Mouse (Mus musculus) gonadal fat pad, adult 2 months (tissue): Measurements from ENCODE around the gene Col5a1. TPM values are rescaled to one million over a fixed set of nuclear protein-coding genes. Genes with fewer than 3 reads are reported as not detected.

ENCODE experiments used
- DNase-seq: peaks from one replicate; pipeline ENCODE4 v3.0.0-alpha.2; 2012; ENCODE audit warnings: low read depth
- polyA plus RNA-seq: library from polyadenylated mRNA; depleted of rRNA; stranded (reverse); fragments of >200 nt; gene quantifications from 2 replicates; pipeline ENCODE4 v1.2.3, GENCODE M21; 2012; rRNA removed

Gene Col5a1
- polyA plus RNA-seq: 35.0 and 39.3 TPM in 2 replicates

- no peak for DNase-seq
Observed at GRCm38 (mm10) chr2:27886148-27886551, at the start of gene Col5a1. TSS of gene Col5a1 (plus strand) at chr2:27886425.

GRCm38 (mm10) chr2:27838112-27838511 is 48.1 kb upstream of the Col5a1 start:
- no peak for DNase-seq

DNA sequence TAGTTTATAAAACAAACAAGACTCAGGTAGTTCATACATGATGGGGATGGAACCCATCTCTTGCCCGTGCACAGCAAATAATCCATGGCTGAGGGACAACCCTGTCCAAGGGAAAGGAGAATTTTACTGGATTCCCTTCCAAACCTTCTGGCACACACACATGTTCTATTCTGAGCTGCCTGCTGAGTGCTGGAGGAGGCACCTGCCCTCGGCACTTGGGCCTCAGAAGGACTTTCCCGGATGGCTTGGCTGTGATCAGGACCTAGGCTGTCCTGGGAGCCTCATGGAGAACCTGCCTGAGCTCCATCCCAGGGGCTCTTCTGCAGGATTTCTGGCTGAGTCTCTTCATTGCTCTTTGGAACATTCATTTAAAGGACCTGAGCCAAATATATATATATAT is 45.3 kb upstream of the Col5a1 start:
- no peak for DNase-seq

GRCm38 (mm10) chr2:27842893-27843292 is 43.3 kb upstream of the Col5a1 start:
- no peak for DNase-seq

DNA sequence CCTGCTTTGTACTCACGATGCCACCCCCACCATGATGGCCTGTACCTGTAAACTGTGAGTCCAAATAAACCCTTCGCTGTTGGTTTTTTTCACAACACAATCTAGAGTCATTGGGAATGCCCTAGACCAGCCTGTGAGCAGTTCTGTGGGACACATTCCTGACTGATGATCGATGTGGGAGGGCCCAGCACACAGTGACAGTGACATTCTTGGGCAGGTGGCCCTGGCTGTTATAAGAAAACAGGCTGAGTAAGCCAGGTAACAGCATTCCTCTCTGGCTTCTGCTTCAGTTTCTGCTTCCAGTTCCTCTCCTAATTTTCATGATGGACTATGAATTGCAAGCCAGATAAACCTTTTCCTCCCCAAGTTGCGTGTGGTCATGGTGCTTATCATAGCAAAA is 41.3 kb upstream of the Col5a1 start:
- DNase-seq: no peak

DNA sequence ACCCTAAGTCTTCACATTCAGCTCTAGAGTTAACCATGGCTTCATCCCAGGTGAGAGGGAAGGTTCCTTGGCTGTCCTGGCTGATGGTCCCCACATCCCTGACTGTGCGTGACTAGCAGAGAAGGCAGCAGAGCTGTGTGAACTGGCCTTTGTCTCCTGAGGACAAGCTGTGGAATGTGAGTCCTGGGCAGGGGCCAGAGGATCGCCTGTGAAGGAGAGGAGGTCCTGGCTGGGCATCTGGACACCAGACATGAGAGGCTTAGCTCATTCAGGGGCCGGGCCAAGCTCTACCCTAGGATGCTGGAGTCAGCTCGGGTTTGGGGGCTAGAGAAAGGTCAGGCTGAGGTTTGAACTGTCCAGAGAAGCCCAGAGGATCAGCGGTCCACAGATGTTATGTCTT is 39.2 kb upstream of the Col5a1 start:
- DNase-seq: no peak

DNA sequence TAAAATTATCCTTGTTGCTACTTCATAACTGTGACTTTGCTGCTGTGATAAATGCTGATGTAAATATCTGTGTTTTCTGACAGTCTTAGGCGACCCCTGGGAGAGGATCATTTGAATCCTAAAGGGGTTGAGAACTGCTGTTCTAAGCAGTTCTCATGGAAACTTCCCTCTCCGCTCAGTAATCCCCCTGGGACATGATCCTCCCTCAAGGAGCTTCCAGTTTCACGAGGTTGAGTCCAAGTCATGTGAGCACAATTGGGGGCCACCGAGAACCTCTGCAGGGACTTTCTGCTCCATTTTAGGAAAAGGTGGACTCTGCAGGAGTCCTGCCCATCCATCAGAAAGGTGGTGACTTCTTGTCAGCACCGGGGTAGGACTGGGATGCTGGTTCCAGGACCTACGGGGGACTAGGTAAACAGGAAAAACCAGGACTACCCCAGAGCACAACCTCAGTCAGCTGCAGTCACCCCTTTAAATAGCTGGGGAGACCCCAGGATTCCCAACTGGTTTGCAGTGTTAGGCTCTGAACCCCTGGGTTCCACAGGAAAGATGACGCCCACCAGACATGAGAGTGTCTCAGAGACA is 38.3 kb upstream of the Col5a1 start:
- no peak for DNase-seq

DNA sequence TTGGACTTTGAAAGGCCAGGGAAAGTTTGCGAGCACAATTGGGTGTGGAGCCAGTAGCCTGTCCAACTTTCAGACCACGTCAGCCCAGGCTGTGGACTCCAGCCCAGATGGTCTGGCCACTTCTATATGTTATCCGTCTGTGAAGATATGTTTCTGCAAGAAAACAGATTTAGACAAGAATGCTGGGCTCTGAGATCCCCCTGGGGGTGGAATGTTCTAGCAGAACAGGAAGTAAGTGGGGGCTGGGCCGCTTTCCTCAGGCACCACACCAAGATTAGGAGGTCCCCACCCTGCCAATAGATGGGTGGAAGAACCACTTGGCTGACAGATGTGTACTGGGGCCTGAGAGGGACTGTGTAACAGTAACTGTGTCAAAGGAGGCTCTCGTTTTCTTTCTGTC is 37.8 kb upstream of the Col5a1 start:
- peak; percentile 34 for DNase-seq

DNA sequence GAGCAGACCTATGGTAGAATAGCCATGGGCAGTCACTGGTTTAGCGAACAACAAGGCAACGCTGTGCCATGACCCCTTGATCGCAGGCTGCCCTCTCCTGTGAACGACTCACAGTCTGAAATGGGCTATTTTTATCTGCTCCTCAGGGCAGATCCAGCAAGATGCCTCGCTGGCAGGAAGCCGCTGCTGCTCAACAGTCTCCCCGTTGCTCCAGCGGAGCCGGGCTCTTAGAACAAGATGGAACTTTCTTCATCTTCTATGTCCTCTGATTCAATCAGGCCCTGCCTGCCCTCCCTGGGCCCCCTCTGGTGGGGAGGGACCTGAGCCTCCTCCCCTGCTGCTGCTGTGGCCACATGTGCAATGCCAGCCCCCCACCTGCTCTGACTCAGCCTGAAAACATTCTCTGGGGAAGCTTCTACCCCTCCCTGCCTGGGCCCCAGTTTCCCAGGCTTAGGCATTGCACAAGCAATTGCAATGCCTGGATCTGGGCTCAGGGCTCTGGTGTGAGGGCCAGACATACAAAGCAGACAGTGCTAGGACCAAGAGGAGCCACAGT is 27.8 kb upstream of the Col5a1 start:
- no peak for DNase-seq

DNA sequence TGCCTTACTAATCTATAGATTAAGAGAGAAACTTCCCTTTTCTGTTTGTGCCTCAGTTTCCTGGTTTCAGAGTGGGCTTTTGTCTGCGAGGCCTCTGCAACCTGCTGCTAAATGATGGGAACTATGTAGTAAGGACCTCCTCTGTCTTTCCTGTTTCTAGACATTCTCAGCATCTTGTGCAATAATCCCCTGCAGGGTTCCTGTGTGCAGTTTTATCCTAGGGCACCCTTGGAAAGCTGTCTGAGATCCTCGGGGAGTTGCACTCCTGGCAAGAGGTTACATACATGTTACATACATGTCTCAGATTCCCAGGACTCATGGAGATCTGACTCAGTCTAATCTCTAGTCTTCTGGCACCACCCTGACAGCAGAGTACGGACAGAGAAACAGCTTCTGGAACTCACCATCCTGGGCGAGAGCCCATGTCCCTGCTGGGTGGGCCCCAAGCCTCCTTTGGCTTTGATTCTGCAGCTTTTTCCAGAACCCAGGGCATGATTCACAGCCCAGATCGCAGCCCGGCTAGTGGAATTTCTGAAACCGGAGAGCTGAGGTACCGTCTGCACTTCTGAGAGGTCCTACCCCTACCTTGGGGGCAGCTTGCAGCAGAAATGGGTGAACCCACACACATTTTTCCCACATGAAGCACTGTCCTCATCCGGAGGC is 24.5 kb upstream of the Col5a1 start:
- no peak for DNase-seq

- DNase-seq: peak; percentile 33
Observed at GRCm38 (mm10) chr2:27864491-27865365, 21.5 kb upstream of the Col5a1 start.

DNA sequence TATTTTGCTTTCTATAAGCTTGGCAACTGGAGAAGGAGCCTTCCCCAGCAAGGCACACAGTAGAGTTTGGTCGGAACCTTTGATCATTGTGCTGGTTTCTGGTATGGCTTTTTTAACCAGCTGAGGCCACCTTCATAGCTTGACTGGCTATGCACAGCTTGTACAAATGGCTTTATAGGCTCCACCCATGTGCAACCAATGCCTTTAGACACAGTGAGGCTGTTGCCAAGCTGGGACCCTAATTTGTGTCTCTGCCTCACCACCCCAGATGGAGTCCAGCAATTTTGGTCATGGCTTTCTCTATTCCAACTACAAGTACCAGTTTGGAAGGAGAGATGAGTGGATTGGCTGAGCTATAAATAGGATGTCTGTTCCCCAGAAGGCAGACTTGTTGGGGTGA is 15.6 kb upstream of the Col5a1 start:
- DNase-seq: no peak

GRCm38 (mm10) chr2:27871056-27871455 is 15.2 kb upstream of the Col5a1 start:
- no peak for DNase-seq

- no peak for DNase-seq
Observed at GRCm38 (mm10) chr2:27872276-27872675, 13.9 kb upstream of the Col5a1 start.

DNA sequence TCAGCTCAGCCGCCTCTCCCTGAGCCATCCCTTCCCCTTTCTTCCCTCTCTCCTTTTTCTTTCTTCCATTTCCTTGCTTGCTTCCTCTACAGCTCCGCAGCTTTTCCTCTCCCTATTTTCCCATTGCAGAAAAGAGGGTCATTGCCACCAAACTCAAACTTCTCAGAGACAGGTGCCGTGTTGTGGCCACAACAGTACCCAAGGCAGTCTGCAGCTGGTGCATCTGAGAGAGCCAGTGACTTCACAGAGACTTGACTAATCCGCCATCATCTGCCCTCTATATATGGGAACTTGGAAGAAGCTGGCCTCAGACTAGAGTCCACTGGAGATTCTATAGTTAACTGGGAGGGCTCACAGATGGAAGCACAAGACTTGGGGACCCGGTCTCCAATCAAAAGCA is 13.2 kb upstream of the Col5a1 start:
- DNase-seq: no peak

GRCm38 (mm10) chr2:27874596-27874995 is 11.6 kb upstream of the Col5a1 start:
- DNase-seq: no peak

DNA sequence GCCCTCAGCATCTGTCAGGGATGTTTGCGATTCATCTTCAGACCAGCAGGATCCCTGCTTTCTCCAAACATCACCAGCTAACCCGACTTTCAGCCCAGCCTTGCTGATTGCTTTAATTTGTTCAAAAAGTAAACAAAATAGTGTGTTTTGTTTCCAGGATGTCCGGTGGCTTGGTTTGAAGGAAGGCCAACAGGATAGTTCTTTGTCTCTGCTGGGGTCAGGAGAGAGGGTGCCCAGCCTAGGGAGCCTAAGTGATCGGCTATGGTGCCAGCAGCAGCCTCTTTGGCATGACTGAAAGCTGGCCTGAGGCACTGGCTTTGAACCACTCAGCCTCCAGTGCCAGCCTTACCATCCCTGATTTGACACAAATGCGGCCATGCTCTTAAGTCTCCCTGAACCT is 11.0 kb upstream of the Col5a1 start:
- DNase-seq: no peak

GRCm38 (mm10) chr2:27875786-27876185 is 10.4 kb upstream of the Col5a1 start:
- DNase-seq: no peak

- DNase-seq: no peak
Observed at GRCm38 (mm10) chr2:27876724-27877504, 9.3 kb upstream of the Col5a1 start.

DNA sequence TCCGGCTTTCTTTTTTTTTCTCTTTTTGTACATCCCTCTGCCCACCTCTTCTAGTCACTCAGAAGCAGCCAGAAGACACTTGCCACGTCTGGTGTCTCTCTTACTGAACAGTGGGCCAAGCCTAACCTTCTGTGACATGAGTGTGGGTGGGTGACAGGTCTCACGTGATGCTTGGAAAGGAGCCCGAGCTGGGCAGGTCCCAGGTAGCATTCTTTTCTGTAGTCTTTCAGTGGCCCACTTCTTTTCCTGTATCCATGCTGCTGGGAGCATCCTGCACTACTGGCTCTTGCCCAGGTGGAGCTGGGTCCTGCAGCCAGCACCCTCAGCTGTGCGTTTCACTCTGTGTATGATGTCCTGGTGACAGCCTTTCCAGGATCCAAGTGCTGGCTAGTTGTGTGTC is 8.2 kb upstream of the Col5a1 start:
- DNase-seq: no peak

- DNase-seq: no peak
Observed at GRCm38 (mm10) chr2:27883276-27883675, 2.9 kb upstream of the Col5a1 start.
